Comparison of ENCODE assay signal across 7 mouse cellular contexts in genomic region chr17:3285030-3285671, GRCm38 (mm10). TPM values are rescaled to one million over a fixed set of nuclear protein-coding genes. Genes with fewer than 3 reads are reported as not detected.
DNase-seq lines count a peak whose midpoint lies in the region; ATAC-seq and TF ChIP-seq lines count a peak whose summit lies in the region.

No protein-coding gene starts in this region.

- WGBS in midbrain, postnatal 0 days: 38% methylated on average over 8 of the region's 8 CpGs

- DNase-seq in right cerebral cortex, adult 18-20 months: peak; percentile 13
- DNase-seq in right cerebral cortex, postnatal 25 days: no peak
- peak; percentile 11 to 30 for DNase-seq in layer of hippocampus, postnatal 36 days
- DNase-seq in midbrain, postnatal 0 days (ENCODE audit: low spot score): peak; percentile 69
- DNase-seq in urinary bladder, adult 2 months (ENCODE audit: low spot score): no peak
- DNase-seq in kidney, adult 9 months: no peak

- no peak for TF ChIP-seq POLR2A in embryonic fibroblast, embryonic 13.5 days (IDR thresholded peaks at IDR 0.05; ENCODE audit: low read depth, low read length)

- H3K4me3 ChIP-seq in embryonic fibroblast, embryonic 13.5 days (ENCODE audit: insufficient read depth, low read length): no peak overlapping the region
- no peak overlapping the region for H3K4me3 ChIP-seq in midbrain, postnatal 0 days (ENCODE audit: low read depth, low read length)

- H3K27ac ChIP-seq in embryonic fibroblast, embryonic 13.5 days (ENCODE audit: insufficient read depth, low read length): peak overlapping the region; percentile 62
- peak overlapping the region; percentile 65 for H3K27ac ChIP-seq in midbrain, postnatal 0 days (ENCODE audit: low read depth, low read length)

- H3K4me2 ChIP-seq in midbrain, postnatal 0 days (ENCODE audit: low read depth, low read length, poor library complexity, severe bottlenecking): no peak overlapping the region

- peaks cover 25% of the 10 kb centered on the region for H3K4me1 ChIP-seq in embryonic fibroblast, embryonic 13.5 days (ENCODE audit: control insufficient read depth, insufficient read depth, low read length)
- H3K4me1 ChIP-seq in midbrain, postnatal 0 days (ENCODE audit: insufficient read depth, low read length): no peaks in the 10 kb centered on the region

- no peaks in the 10 kb centered on the region for H3K27me3 ChIP-seq in midbrain, postnatal 0 days (ENCODE audit: insufficient read depth, low read length)

- ATAC-seq in midbrain, postnatal 0 days (ENCODE audit: low FRiP score): peak; percentile 71

- no peaks in the 10 kb centered on the region for H3K9me3 ChIP-seq in midbrain, postnatal 0 days (ENCODE audit: low read length)

- no peaks in the 10 kb centered on the region for H3K36me3 ChIP-seq in midbrain, postnatal 0 days (ENCODE audit: insufficient read depth, low read length)

- no peak for TF ChIP-seq CTCF in embryonic fibroblast, embryonic 13.5 days (IDR thresholded peaks at IDR 0.05; ENCODE audit: borderline replicate concordance, insufficient read depth, low read length)
- no peak for TF ChIP-seq CTCF in midbrain, postnatal 0 days (IDR thresholded peaks at IDR 0.05)

- H3K9ac ChIP-seq in midbrain, postnatal 0 days (replicated peaks; ENCODE audit: low read length, poor library complexity, severe bottlenecking): no peak overlapping the region

RNA-seq across cellular contexts. Expression of gene Tiam2, which starts 41.2 kb away (rescaled TPM):
- 16.7 and 22.1 TPM in 2 replicates for polyA plus RNA-seq in embryonic fibroblast, embryonic 13.5 days (2011; ENCODE audit: insufficient read length, low read depth, missing spikeins)
- 10 to 100 TPM; 36.8 to 43.9 TPM for total RNA-seq in layer of hippocampus, postnatal 36 days (2021)
- 5.2 and 6.9 TPM in 2 replicates for total RNA-seq in midbrain, postnatal 0 days (2014; rRNA removed)
- 1.7 TPM in 2 replicates for polyA plus RNA-seq in midbrain, postnatal 0 days (2015; fragmentation: Nextera tagmentation; extraction: Ambion mirVana)
- 7.2 and 7.4 TPM in 2 replicates for polyA plus RNA-seq in urinary bladder, adult 2 months (2012; rRNA removed)

Comparison
In these comparisons a context has a peak if more than half of its experiments do, and no peak if none do; other contexts are left out.
1. DNase-seq: peak in right cerebral cortex, adult 18-20 months (single experiment), layer of hippocampus, postnatal 36 days (2 of 2) and midbrain, postnatal 0 days (single experiment); none in right cerebral cortex, postnatal 25 days (single experiment), urinary bladder, adult 2 months (single experiment) and kidney, adult 9 months (single experiment).